Mouse (Mus musculus) small intestine, adult 2 months (tissue): ENCODE measurements around the gene Xylt1. TPM values are rescaled to one million over a fixed set of nuclear protein-coding genes. Genes with fewer than 3 reads are reported as not detected.

Source experiments
- H3K27ac ChIP-seq: fragments of 200-500 bp; 2 replicates; pipeline ENCODE4 v1.5.1; 2012; ENCODE audit warnings: low read depth, low read length, control low read depth, inconsistent platforms; ENCODE audit not compliant: insufficient read depth
- H3K27me3 ChIP-seq: fragments of 200-500 bp; 2 replicates; pipeline ENCODE4 v1.6.1; 2012; ENCODE audit warnings: mild to moderate bottlenecking, moderate library complexity, low read length, inconsistent platforms; ENCODE audit not compliant: control insufficient read depth, insufficient read depth
- H3K36me3 ChIP-seq: fragments of 200-500 bp; 2 replicates; pipeline ENCODE4 v1.6.1; 2012; ENCODE audit warnings: mild to moderate bottlenecking, low read length, control low read depth, inconsistent platforms; ENCODE audit not compliant: control insufficient read depth, insufficient read depth
- H3K4me1 ChIP-seq: fragments of 200-500 bp; 2 replicates; pipeline ENCODE4 v1.6.1; 2012; ENCODE audit warnings: low read length, inconsistent platforms, mixed read lengths; ENCODE audit not compliant: control insufficient read depth, insufficient read depth, insufficient read length
- H3K4me3 ChIP-seq: fragments of 200-500 bp; 2 replicates; pipeline ENCODE4 v1.5.1; 2012; ENCODE audit warnings: low read depth, mild to moderate bottlenecking, control low read depth, inconsistent platforms, low read length, moderate library complexity
- CTCF ChIP-seq: fragments of 200-500 bp; IDR thresholded peaks from 2 replicates; pipeline ENCODE4 v1.5.1; 2012; ENCODE audit warnings: low read depth, mild to moderate bottlenecking, control low read depth, inconsistent platforms, low read length, moderate library complexity, mixed read lengths; ENCODE audit not compliant: insufficient replicate concordance, insufficient read length; ENCODE audit errors: extremely low read depth
- POLR2A ChIP-seq: fragments of 200-500 bp; IDR thresholded peaks from 2 replicates; pipeline ENCODE4 v1.6.1; 2012; ENCODE audit warnings: low read depth, mild to moderate bottlenecking, control low read depth, inconsistent platforms, low read length, moderate library complexity
- WGBS: fragments of 180-500 bp; shearing (Covaris S2); methylation state at CpG from one replicate; pipeline ENCODE4 v1.1.7; 2018; 5-methylcytosine and 5-hydroxymethylcytosine counted together
- polyA plus RNA-seq: library from polyadenylated mRNA; depleted of rRNA; stranded (reverse); fragments of >200 nt; gene quantifications from 2 replicates; pipeline ENCODE4 v1.2.3, GENCODE M21; 2012

Xylt1 gene
- polyA plus RNA-seq, 1 experiment = 2.9 TPM

GRCm38 (mm10) chr7:117510113-117510512 lies 129.3 kb downstream of the Xylt1 start:
- H3K27me3 ChIP-seq = no peaks in the 10 kb centered on the region
- peaks cover under 1% of the 10 kb centered on the region; the same call in 1 of the 2 replicates for H3K4me1 ChIP-seq
- no peak for TF ChIP-seq POLR2A
- TF ChIP-seq CTCF = no peak
- no peak overlapping the region for H3K27ac ChIP-seq
- 83% methylated on average over 2 of the region's 2 CpGs for WGBS
- no peaks in the 10 kb centered on the region for H3K36me3 ChIP-seq
- H3K4me3 ChIP-seq = no peak overlapping the region

- peaks cover 6% of the 10 kb centered on the region; the same call in 1 of the 2 replicates for H3K4me1 ChIP-seq
- no peaks in the 10 kb centered on the region for H3K27me3 ChIP-seq
- H3K27ac ChIP-seq = no peak overlapping the region
- 76% methylated on average over 2 of the region's 2 CpGs for WGBS
- TF ChIP-seq POLR2A (no peak), CTCF (no peak)
- no peak overlapping the region for H3K4me3 ChIP-seq
- H3K36me3 ChIP-seq = no peaks in the 10 kb centered on the region
Observed at GRCm38 (mm10) chr7:117512301-117512700, 131.5 kb downstream of the Xylt1 start.

GRCm38 (mm10) chr7:117515794-117516193 lies 135.0 kb downstream of the Xylt1 start:
- H3K27me3 ChIP-seq = no peaks in the 10 kb centered on the region
- H3K4me1 ChIP-seq = peaks cover 6% of the 10 kb centered on the region; the same call in 1 of the 2 replicates
- no peak for TF ChIP-seq POLR2A
- TF ChIP-seq CTCF = no peak
- 49% methylated on average over 1 of the region's 1 CpGs for WGBS
- no peaks in the 10 kb centered on the region for H3K36me3 ChIP-seq
- no peak overlapping the region for H3K27ac ChIP-seq
- H3K4me3 ChIP-seq = no peak overlapping the region

- Histone ChIP-seq H3K36me3 (no peaks in the 10 kb centered on the region), H3K4me3 (no peak overlapping the region), H3K27me3 (no peaks in the 10 kb centered on the region), H3K4me1 (peaks cover 6% of the 10 kb centered on the region; the same call in 1 of the 2 replicates), H3K27ac (no peak overlapping the region)
- 54% methylated on average over 4 of the region's 4 CpGs for WGBS
- no peak for TF ChIP-seq POLR2A
- TF ChIP-seq CTCF = no peak
Observed at GRCm38 (mm10) chr7:117516896-117517295, 136.1 kb downstream of the Xylt1 start.

- Histone ChIP-seq H3K36me3 (no peaks in the 10 kb centered on the region), H3K27ac (no peak overlapping the region), H3K4me3 (no peak overlapping the region), H3K4me1 (peaks cover 2% of the 10 kb centered on the region; the same call in 1 of the 2 replicates), H3K27me3 (no peaks in the 10 kb centered on the region)
- TF ChIP-seq CTCF = no peak
- TF ChIP-seq POLR2A = no peak
Observed at GRCm38 (mm10) chr7:117521369-117521768, 140.6 kb downstream of the Xylt1 start.

GRCm38 (mm10) chr7:117522092-117522635 lies 141.4 kb downstream of the Xylt1 start:
- TF ChIP-seq POLR2A (no peak), CTCF (no peak)
- Histone ChIP-seq H3K4me1 (no peaks in the 10 kb centered on the region), H3K27me3 (no peaks in the 10 kb centered on the region), H3K4me3 (no peak overlapping the region), H3K36me3 (no peaks in the 10 kb centered on the region), H3K27ac (no peak overlapping the region)
- WGBS = 73% methylated on average over 4 of the region's 4 CpGs

GRCm38 (mm10) chr7:117524430-117525214 lies 143.8 kb downstream of the Xylt1 start:
- Histone ChIP-seq H3K4me1 (no peaks in the 10 kb centered on the region), H3K36me3 (no peaks in the 10 kb centered on the region), H3K4me3 (no peak overlapping the region), H3K27me3 (no peaks in the 10 kb centered on the region), H3K27ac (no peak overlapping the region)
- WGBS = 45% methylated on average over 7 of the region's 7 CpGs
- no peak for TF ChIP-seq CTCF
- no peak for TF ChIP-seq POLR2A

- TF ChIP-seq CTCF = no peak
- TF ChIP-seq POLR2A = no peak
- 94% methylated on average over 5 of the region's 5 CpGs for WGBS
- Histone ChIP-seq H3K4me1 (no peaks in the 10 kb centered on the region), H3K36me3 (no peaks in the 10 kb centered on the region), H3K4me3 (no peak overlapping the region), H3K27ac (no peak overlapping the region), H3K27me3 (no peaks in the 10 kb centered on the region)
Observed at GRCm38 (mm10) chr7:117525678-117526077, 144.9 kb downstream of the Xylt1 start.
